Mouse (Mus musculus): ENCODE measurements around the gene Dse.
"Not testable (repeated sequence)": the region's sequence is repeated elsewhere in the genome, so short reads cannot be mapped to it uniquely, and the experiment has no call there.

The Dse gene

DNA sequence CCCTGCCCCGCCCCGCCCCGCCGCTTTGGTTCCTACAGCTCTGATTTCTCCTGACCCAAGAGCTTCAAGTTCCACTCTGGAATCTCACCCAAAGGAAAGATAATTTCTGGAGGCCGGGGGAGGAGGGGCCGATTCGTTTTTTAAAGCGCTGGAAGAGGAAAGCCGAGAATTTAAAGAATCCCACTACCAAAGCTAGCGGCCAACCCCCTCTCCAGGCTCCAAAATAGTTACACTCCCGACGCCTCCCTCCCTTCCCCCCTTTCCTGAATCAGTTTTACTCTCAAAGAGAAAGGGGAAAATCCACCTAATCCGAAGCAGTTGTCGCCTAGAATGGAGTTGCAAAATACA is at the start of gene Dse:
Gene Dse (minus strand): TSS at position 213 of the 348 bp plus-strand sequence.
- in situ Hi-C loops (cut with MboI; ENCODE audit: low sequenced_read_pairs), result no loop called here

DNA sequence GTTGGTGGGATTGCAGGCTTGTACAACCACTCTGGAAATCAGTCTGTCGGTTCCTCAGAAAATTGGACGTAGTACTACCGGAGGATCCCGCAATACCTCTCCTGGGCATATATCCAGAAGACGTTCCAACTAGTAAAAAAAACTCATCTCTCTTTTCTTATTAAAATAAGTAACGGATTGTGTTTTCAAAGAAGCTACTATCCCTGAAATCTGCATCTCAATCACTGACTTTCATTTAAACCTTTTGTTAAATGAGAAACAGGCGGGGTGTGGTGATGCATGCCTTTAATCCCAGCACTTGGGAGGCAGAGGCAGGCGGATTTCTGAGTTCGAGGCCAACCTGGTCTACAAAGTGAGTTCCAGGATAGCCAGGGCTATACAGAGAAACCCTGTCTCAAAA is 45.3 kb upstream of the Dse start:
- in situ Hi-C loops (cut with MboI; ENCODE audit: low sequenced_read_pairs), result not testable (repeated sequence)

DNA sequence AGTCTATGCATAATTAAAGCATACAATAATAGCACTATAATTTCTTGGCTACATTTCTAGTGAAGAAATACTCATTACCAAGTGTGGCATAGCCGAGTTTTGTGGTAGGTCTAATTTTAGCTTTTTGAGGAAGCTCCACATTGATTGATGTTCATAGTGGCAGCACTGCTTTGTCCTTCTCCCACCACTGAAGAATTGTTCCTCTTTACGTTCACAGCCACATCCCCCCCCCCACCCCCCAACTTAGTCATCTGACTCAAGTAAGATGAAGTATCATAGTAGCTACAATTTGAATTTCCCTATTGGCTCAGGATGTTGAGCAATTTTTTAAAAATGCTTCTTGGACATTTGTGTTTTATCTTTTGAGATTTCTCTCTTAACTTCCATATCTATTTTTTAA is 42.1 kb upstream of the Dse start:
- in situ Hi-C loops (cut with MboI; ENCODE audit: low sequenced_read_pairs), result no loop called here

DNA sequence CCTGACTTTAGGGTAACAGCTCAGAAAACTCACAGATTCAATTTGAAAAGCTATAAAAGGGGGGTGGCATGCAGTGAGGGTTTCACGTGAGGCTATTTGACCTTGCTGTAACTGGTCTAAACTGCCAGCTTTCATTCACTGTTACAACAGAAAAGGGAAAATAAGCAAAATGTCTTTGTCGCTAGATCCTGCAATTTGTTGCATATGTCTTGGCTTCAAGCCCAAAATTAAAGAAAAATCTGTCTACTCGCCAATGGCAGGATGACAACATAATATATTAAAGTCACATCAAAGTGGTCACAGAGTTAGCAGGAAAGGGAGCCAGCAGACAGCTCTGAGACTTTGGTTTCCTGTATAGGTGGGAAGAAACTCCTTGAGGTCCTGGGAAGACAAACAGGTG is 40.2 kb upstream of the Dse start:
- in situ Hi-C loops (cut with MboI; ENCODE audit: low sequenced_read_pairs), result no loop called here

DNA sequence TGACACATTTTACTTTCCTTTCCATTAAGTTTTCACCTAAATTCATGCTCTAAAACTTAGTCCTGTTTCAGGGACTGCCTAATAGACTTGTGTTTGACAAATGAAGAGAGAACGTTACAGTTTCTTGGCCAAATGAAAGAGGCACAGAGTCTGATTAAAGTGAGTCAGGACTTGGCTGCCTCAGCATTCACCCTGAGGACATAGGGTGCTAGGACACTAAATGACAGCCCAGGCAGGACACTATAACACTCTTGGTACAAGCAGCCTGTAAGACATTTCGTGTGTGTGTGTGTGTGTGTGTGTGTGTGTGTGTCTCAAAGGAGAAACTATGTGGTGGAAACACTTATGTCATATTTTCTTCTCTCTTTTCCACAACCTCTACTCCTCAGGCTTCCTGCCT is 38.6 kb upstream of the Dse start:
- in situ Hi-C loops (cut with MboI; ENCODE audit: low sequenced_read_pairs), result no loop called here

DNA sequence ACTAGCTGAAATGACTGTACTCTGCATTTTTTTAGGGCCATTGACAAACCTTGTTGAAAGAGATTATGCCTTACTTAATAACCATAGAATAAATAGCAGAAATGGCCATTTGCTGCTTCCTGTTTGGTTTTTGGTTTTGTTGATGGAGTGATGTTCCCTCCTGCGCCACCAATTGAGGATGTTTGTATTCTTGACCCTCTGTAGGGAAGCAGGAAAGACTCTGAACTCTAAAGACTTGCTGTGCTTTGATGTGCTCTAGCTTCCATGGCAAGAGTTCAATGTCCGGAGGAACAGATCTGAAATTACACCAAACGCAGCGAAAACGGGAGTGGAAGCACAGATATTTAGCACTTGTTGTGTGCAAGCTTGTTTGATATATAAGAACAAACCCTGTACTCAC is 37.2 kb upstream of the Dse start:
- in situ Hi-C loops (cut with MboI; ENCODE audit: low sequenced_read_pairs), result no loop called here

DNA sequence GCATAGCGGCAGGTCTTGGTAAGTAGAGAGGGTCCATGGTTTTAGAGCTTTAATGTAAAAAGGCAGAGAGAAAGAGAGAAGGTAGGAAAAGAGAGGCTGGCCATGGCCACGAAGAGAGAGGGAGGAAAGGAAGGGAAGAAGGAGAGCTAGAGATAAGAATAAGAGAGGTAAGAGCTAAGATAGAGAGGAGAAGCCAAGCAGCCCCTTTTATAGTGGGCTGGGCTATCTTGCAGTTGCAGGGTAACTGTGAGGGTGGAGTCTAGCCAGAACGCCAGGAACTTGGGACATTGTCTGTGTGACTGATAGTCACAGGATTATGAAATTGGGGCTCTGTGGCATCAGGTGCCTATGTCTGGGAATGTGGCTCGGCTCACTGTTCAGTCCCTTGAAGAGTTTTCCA is 31.0 kb upstream of the Dse start:
- in situ Hi-C loops (cut with MboI; ENCODE audit: low sequenced_read_pairs), result no loop called here

DNA sequence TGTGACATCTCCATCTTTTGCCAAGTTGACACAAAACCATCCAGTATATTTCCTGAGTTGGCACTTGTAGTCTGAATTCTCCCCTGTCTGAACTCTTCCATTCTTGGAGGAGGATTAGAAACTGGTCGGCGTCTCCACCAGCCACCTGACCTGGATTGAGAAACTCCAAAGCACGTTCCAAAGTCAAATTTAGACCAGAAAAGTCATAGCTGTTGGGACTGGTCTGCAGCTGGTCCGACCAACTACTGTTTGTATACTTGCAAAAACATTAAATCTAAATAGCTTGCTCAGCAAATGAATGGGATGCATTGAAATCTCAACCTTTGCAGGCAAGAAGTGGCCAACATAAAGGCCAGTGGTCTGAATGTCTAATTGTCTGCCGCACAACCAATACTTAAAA is 29.1 kb upstream of the Dse start:
- in situ Hi-C loops (cut with MboI; ENCODE audit: low sequenced_read_pairs), result no loop called here

DNA sequence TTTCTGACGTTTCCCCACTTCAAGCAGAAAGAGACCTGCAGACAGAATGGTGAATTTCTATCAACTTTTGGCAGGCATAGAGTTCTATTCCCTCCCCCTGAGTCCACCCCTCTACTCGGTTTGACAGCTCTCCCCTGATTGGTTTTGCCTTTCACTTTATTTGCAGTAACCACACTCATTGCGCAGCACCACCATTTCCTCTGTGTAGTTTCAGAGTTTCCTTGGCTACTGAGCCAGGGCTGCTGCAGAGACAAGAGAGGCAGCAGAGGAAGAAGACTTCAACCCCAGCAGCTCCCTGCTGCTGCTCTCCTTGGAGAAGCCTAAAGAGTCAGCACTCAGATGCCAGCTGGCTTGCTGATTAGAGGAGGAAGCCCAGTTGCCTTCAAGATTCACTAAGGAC is 27.9 kb upstream of the Dse start:
- in situ Hi-C loops (cut with MboI; ENCODE audit: low sequenced_read_pairs), result no loop called here

DNA sequence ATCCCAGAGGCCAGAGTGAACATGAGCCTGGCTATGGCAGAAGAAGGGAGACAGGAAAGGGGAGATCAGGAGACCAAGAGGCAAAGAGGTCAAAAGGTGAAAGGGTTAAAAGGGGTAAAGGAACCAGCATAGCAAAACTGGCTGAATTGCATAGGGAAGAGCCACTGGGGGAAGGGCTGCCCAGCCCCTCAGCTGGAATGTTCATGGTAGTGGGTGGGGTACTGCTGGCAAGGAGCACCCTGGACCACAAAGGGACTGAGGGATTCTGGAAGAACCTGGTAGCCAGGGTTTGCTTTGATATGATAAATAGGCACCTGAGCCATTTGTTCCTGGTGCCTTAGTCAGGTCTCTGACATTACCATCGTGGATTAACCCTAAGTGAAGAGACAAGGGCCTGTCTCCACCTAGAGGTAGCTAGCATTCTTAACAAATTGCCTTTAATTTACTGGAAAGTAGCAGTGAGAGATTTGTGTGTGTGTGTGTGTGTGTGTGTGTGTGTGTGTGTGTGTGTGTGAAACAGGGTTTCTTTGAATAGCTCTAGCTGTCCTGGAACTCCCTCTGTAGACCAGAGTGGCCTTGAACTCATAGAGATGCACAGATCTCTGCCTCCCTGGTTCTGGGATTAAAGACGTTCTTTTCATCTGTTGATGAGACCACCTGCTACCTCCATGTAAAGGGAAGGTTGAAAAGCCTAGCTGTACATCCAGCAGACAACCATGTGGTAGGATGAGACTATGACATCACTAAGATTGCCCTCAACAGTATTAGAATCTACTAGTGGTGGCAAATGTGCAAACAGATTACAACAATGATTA is 26.6 kb upstream of the Dse start:
- in situ Hi-C loops (cut with MboI; ENCODE audit: low sequenced_read_pairs), result no loop called here

DNA sequence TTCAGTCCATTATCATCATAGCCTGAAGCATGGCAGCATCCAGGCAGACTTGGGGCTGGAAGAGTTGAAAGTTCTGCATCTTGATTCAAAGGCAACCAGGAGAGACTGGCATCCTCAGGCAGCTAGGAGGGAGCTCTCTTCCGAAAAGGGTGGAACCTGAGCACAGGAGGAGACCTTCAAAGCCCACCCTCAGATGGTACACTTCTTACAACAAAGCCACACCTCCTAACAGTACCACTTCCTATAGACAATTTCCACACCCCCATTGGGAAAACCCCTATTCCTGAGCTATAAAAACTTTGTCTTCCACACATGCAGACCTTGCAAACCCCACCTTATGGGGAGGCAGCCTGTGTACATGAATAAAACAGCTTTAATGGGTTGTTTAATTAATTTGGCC is 25.9 kb upstream of the Dse start:
- in situ Hi-C loops (cut with MboI; ENCODE audit: low sequenced_read_pairs), result no loop called here

DNA sequence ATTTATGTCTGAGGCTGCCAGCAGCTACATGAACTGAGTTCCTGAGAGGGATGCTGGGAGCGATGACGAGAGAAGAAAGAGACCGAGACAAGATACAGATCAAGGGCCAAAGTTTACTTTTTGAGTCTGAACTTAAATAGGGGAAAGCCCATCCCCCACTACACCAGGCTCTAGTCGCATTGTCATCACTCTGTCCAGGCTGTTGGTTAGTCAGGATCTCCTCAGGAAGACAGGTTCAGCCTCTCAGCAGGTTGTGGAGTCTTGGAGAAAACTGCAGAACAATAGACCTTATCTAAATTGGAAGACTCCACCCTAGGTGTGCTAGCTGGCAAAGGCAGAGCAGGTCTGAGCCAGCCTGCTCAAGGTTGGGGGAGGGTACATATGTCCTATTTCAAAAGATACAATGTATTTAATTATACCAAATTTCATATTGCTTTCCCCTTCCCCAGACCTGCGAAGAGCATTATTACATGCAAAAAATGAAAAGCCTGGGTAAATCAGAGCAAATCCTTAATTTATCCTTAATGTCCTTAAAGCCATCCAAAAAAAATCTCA is 22.7 kb upstream of the Dse start:
- in situ Hi-C loops (cut with MboI; ENCODE audit: low sequenced_read_pairs), result no loop called here

DNA sequence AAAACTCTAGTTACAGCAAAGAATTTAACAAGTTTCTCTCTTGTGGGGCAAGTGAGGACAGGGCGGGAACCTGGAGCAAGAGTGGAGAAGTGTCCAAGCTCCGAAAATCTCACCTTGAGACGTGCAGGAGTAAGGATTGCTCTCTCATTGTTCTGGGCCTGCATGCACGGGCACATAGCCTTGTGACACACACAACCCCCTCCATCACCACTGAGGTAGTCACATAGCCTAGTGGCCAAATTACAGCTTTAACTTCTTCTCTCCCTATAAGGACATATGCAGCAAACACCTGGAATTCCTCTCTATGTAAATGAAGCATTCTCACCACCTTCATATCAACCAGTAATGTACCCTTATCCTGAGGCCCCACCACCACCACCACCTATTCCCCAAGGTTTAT is 22.0 kb upstream of the Dse start:
- in situ Hi-C loops (cut with MboI; ENCODE audit: low sequenced_read_pairs), result no loop called here

DNA sequence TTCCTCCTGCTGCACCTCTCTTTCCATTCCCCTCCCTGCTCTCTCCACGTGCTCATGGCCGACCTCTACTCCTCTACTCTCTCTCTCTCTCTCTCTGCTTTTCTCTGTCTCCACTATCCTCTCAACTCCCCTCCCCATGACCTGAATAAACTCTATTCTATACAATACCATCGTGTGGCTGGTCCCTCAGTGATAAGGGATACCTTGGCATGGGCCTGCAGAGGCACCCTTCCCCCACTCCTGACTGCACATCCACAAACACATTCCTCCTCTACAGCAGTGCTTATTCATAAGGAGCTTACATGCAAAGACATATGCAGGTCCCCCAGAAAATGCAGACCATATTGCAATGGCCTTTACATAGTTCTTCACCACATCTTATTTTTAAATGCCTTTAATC is 16.1 kb upstream of the Dse start:
- in situ Hi-C loops (cut with MboI; ENCODE audit: low sequenced_read_pairs), result no loop called here

DNA sequence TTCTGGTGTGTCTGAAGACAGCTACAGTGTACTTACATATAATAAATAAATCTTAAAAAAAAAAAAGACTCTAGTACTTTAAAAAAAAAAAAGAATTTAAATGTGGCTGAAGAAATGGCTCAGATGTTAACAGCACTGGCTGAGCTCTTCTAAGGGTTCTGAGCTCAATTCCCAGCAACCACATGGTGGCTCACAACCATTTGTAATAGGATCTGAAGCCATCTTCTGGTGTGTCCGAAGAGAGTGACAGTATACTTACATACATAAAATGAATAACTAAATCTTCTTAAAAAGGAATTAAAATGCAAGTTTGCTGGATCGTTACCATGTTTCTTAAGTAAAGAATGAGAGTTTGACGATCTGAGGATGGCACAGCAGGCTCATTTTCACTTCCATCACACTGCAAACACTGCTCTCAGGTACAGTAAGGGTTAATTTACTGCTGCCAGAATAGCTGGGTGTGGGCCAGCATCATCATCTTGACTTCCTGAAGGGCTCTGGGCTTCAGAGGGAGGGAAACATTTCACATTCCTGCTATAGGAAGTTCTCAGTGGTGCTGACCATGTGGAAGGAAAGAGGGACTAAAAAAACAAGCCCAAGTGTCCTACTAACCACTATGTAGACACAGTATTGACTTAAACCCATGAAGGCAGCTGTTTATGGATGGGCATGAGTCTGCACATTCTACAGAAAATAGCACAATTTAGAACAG is 14.6 kb upstream of the Dse start:
- in situ Hi-C loops (cut with MboI; ENCODE audit: low sequenced_read_pairs), result no loop called here

DNA sequence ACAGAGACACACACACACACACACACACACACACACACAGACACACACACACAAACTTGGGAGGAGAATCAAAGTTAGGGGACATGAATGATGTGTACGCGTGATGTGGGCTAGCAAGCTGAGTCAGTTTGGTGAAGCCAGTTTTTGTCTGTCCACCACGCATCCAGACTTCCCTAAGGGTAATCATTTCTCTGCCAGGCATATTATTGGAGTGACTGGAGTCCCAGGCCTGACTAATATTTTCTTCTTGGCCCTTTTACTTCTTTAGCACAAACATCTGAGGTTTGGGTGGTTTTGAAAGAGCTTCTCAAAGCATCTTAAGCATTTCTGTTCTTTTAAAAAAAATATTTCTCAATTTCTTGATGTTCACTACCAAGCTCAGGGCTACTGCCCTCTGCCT is 10.7 kb upstream of the Dse start:
- in situ Hi-C loops (cut with MboI; ENCODE audit: low sequenced_read_pairs), result no loop called here

DNA sequence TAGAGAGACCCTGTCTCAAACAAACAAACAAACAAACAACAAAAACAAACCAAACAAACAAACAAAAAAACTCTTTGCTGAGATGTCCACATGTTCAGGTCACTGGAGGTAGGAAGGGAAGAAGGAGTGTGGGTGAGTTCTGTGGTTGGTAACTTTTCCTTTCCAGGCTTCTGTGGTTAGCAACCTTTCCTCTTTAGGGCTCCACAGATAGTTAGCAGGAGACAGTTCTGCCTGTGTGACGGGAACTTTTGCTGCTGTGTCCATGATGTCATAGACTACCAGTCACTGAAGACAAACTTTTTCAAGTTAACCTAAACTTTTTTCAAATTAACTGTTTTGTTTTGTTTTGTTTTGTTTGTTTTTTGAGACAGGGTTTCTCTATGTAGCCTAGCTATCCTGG is 8.2 kb upstream of the Dse start:
- in situ Hi-C loops (cut with MboI; ENCODE audit: low sequenced_read_pairs), result no loop called here

DNA sequence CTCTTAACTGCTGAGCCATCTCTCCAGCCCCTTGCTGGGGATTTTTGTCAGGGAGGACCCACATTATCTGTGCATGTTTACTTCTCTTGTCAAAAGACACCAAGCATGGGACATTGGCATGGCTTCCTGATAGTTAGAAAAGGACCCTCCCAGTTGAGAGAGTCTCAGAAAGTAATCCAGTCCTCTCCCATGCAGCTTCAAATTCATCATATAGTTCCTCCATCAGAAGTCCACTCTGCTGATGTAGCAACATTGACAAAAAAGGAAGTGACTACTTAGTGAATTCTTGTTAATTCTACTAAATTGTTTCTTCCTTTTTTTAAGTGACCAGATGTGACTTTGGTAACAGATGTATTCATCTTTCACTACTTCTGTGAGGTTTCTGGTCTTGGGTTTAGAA is 2.4 kb upstream of the Dse start:
- in situ Hi-C loops (cut with MboI; ENCODE audit: low sequenced_read_pairs), result no loop called here

DNA sequence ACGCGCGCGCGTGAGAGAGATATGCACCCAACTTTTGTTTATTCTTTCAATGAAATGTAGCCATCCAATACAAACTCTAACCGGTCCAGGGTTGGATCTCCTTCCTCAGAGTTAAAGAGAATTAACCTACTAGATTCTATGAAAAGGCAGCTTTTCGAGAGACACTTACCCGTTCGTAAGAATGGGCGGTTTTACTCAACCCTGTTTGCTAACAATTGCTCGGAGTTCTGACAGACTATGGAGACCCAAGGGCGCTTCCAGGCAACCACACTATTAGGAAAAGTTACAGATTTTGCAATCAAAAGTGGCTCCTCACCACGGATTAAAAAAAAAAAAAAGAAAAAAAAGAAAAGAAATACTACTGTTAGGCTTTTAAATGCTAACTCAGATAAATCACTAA is 516 bp upstream of the Dse start:
- in situ Hi-C loops (cut with MboI; ENCODE audit: low sequenced_read_pairs), result no loop called here

DNA sequence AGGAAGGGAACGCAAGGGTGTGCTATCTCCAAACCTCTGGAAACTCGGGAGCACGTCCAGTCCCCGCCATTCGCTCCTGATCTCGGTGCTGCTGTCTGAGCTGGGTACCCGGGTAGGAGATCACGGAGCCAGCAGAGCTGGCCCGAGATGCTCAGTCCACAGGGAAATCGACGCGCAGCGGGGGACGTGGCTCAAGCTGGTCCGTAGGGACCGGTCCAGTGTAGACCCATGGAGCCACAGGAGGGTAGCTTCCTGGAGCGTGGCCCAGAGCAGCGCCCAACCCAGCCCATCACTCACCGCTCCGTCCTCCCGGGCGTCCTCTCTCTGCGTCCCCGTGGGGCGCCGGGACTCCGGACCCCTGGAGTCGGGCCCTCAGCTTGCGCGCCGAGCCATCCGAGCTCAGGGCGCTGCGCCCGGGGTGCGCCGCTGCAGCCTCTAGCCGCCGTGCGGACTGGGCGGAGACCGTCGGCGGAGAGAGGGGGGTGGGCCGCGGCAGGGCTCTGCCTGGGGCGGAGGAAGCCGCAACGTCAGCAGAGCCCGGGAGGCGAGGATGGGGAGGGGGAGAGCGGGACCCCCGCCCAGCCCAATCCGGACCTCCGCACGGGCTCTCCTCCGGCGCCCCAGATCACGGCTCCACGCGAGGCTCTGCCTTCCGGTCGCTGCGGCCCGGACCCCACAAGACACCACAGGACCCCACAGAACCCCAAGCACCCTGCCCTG is 572 bp downstream of the Dse start:
- in situ Hi-C loops (cut with MboI; ENCODE audit: low sequenced_read_pairs), result no loop called here

DNA sequence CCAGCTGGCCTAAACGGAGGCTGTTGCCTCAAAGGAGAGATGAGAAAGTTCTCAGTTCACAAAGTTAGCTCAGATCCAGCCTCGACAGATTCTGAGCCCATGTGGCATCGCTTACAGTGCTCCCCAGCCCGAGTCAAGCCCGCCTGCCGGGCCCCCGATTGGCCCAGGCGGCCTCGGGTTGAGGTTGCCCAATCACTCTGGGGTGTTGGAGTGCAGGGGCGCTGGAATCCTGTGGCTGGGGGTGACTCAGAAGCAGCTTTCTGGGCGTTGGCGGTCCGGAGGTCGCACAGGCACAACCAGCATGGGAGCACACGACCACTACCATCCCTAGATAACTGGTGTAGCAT is 1.1 kb downstream of the Dse start:
- in situ Hi-C loops (cut with MboI; ENCODE audit: low sequenced_read_pairs), result no loop called here

DNA sequence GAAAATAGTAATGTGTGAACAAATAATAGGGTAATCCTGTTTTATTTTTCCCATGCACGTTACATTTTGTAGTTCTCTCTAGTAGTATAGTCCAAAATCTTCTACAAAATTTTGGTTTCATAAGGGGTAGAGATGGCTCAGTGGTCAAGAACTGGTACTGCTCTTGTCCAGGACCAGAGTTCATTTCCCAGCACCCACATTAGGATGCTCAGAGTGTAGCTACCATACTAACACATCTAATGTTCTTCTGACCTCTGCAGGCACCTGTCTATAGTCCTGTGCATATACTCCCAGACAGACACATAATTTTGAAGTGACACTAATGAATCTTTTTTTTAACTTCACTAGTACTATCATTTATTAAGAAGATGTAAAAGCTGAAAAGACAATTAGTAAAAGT is 1.7 kb downstream of the Dse start:
- in situ Hi-C loops (cut with MboI; ENCODE audit: low sequenced_read_pairs), result no loop called here
